Mouse (Mus musculus) right cerebral cortex, postnatal 10 days (tissue): ENCODE data around the gene Ptprb.
A peak's percentile ranks its signal among the peaks of the same experiment; 100 is the strongest.

ENCODE experiments used
- DNase-seq, 2 experiments: peaks; one replicate each; pipeline ENCODE4 v3.0.0; 2021; ENCODE audit warnings: low spot score in 2 of 2

Ptprb gene

GRCm38 (mm10) chr10:116296439-116296838 is 21.1 kb downstream of the Ptprb start:
- DNase-seq: no peak

- no peak for DNase-seq
These were observed 22.5 kb downstream of the Ptprb start for GRCm38 (mm10) chr10:116297854-116298253.

DNA sequence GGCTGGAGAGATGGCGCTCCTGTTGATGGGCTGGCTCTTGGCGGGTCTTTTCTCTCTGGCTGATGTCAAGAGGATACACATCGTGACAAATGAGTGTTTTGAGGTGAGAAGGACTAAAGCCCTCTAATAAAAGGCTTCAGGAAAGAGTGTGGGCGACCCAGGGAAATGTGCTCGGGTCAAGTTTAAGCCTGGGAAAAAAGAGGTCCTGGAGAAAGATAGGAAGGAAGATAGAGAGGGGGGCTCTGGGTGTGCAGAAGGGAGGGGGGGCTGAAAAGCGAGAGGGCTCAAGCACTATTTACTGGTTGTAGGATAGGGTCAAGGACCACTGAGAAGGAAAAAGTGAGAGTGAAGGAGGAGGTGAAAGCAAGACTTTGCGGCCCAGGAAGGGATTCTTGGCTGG is 25.5 kb downstream of the Ptprb start:
- DNase-seq: no peak

- DNase-seq: no peak
These were observed 25.9 kb downstream of the Ptprb start for GRCm38 (mm10) chr10:116301258-116301657.

- DNase-seq: no peak
These were observed 29.0 kb downstream of the Ptprb start for GRCm38 (mm10) chr10:116304355-116304754.

- DNase-seq: no peak
These were observed 34.1 kb downstream of the Ptprb start for GRCm38 (mm10) chr10:116309460-116309859.

DNA sequence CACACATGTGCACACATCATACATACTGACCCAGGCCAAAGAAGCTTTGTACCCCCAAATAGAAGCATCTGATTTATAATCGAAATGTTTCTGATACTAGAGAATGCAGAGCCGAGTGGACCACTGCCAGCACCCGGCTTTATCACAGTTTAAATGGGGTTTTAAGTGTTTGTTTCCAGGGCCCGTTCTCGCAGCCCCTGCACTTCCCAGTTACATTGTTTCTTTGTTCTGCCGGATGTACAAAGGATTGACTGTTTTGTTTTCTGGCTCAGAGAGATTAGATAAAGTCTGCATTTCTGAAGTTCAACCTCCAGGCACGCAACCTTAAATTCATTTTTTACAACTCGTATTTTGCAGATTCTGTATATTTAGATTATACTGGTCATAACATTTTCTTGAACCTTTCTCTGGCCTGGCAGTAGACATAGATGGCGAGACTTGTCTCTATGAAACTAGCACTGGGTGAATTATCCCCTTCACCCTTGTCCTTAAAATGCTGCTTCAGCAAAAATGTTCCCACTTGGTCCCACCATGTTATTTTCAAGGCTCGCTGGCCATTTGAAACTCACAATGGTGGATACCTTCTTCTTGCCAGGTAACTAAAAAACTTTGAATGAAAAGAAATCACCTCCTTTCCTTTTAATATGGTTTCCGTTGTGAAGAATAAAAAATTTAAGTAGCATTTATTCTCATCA is 35.3 kb downstream of the Ptprb start:
- DNase-seq: no peak

GRCm38 (mm10) chr10:116319246-116319645 is 43.9 kb downstream of the Ptprb start:
- peak; percentile 83 to 90 for DNase-seq

DNA sequence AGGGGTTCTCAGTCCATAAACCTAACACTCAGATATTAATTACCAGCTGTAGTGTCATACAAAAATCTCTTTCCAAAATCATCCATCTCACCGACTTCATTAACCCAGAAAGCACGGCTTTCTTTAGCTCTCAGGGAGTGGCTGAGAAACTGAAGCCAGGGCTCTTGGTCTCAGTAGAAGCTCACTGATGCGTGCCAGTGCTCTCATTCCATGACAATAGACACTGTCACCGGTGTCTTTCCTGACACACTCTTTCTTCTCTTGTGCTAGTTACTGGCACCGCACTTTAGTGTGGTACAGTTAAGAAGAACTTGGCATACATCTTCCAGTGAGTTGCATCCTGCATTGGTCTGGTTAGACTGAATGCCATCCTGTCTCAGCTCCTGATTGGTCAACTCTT is 53.8 kb downstream of the Ptprb start:
- DNase-seq: no peak

DNA sequence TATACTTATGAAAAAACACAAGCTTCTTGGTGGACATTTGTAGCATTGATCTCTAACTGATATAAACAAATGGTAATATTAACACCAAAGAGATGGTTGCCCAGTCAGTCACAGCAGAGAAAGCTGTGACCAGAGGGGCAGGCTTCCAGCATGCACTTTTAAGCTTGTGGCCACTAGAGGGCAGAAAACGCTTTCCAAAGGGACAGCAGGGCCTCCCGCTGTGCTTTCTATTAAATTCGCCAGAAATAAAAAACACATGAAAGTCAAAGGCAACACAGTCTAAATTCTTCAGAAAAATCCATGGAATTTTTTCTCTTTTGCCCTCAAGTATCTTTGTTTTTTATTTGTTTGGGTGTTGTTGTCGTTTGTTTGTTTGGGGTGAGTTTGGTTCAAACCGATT is 55.1 kb downstream of the Ptprb start:
- DNase-seq: peak; percentile 81 to 90

GRCm38 (mm10) chr10:116330961-116331510 is 55.7 kb downstream of the Ptprb start:
- DNase-seq: no peak

GRCm38 (mm10) chr10:116333666-116334065 is 58.3 kb downstream of the Ptprb start:
- DNase-seq: no peak

- no peak for DNase-seq
These were observed 58.8 kb downstream of the Ptprb start for GRCm38 (mm10) chr10:116334120-116334519.

- no peak for DNase-seq
These were observed 60.0 kb downstream of the Ptprb start for GRCm38 (mm10) chr10:116335328-116335727.

- no peak for DNase-seq
These were observed 65.9 kb downstream of the Ptprb start for GRCm38 (mm10) chr10:116341194-116341593.

DNA sequence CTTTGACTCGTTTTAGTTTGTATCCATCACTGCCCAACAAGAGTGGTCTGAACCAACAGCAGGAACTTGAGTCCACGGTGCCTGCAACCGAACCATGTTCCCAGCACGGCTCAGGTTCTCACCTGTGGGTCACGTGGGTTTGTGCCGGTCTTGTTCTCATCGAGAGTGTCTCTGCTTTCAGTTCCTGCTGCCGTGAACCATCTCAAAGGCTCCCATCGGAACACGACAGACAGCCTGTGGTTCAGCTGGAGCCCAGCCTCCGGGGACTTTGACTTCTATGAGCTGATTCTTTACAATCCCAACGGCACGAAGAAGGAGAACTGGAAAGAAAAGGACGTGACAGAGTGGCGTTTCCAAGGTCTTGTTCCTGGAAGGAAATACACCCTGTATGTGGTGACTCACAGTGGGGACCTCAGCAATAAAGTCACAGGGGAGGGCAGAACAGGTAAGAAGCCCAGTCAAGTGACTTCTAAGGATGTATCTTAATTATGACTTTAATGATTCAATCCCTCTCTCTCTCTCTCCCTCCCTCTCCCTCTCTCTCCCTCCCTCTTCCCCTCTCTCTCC is 71.4 kb downstream of the Ptprb start:
- DNase-seq: no peak

DNA sequence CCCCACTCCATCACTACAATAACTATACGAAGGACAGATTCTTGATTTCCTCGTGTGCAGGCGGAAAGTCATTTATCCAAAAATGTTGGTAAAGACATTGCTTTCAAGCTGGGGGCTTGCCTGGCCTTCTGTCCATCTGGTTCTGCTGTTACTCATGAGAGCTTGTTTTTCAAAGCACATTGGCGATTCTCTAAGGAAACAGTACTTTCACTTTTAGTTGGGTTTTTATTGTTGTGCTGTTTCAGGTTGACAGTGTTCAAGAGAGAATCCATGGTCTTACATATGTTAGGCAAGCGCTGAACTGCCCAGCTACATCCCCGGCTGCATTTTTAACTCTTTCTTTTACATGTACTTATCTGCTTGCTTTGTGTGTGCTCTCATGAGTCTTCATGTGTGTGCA is 73.7 kb downstream of the Ptprb start:
- no peak for DNase-seq

DNA sequence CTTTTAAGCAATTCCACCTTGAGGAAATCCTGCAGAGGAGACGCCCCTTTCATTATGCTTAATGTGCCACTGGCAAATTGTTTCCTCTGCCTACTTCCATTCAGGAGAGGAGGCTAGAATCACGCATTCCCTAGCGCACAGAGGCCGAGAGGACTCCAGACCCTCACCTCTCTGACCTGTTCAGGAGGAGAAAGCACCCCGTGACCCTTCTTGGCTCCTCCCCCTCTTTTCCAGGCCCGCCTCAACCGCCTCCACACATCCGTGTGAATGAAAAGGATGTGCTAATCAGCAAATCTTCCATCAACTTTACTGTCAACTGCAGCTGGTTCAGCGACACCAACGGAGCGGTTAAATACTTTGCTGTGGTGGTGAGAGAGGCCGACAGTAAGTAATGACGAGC is 75.2 kb downstream of the Ptprb start:
- no peak for DNase-seq

GRCm38 (mm10) chr10:116354372-116354771 is 79.0 kb downstream of the Ptprb start:
- no peak for DNase-seq

GRCm38 (mm10) chr10:116362181-116362580 is 86.9 kb downstream of the Ptprb start:
- peak; percentile 76 to 86 for DNase-seq

DNA sequence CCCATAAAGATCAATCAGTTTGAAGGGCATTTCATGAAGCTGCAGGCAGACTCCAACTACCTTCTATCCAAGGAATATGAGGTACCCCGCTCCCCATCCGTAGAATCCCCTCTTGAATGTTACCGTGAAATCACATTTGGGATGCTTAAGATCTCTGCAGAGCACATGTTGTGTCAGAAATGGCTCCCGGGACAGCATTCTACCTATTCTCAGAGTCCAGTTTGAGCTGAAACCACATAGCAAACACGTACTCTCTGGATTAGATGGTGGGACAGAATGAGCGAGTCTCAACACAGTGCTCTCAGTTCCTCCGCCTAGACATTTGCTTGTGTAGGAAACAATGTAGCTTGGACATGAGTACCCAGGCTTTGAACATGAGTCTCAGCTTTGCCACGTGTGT is 87.3 kb downstream of the Ptprb start:
- DNase-seq: no peak

GRCm38 (mm10) chr10:116364759-116365158 is 89.4 kb downstream of the Ptprb start:
- DNase-seq: no peak

GRCm38 (mm10) chr10:116370991-116371725 is 95.8 kb downstream of the Ptprb start:
- DNase-seq: peak in 1 of 2 experiments; percentile 52
